Mouse (Mus musculus) embryonic facial prominence, embryonic 14.5 days (tissue): ENCODE data around the gene Gpn2. TPM values are rescaled to one million over a fixed set of nuclear protein-coding genes. Genes with fewer than 3 reads are reported as not detected.

ENCODE experiments used
- ATAC-seq: fragments of 200-750 bp; cut with Nextera tagmentation; 2 replicates; pipeline ENCODE4 v1.8.0; 2017; ENCODE audit warnings: low read depth, moderate number of reproducible peaks, moderate TSS enrichment
- DNase-seq: peaks from one replicate; pipeline ENCODE4 v3.0.0-alpha.2; 2015; ENCODE audit warnings: low spot score
- H3K27ac ChIP-seq: fragments of 300-500 bp; sonication (generic); replicated peaks from 2 replicates; pipeline ENCODE4 v1.5.1; 2014; ENCODE audit warnings: low read depth, mild to moderate bottlenecking, low read length, moderate library complexity
- H3K27me3 ChIP-seq: fragments of 300-500 bp; sonication (generic); replicated peaks from 2 replicates; pipeline ENCODE4 v1.6.1; 2014; ENCODE audit warnings: low read length; ENCODE audit not compliant: control insufficient read depth, insufficient read depth
- H3K36me3 ChIP-seq: fragments of 300-500 bp; sonication (generic); 2 replicates; pipeline ENCODE4 v1.6.1; 2014; ENCODE audit warnings: low read length, mixed read lengths; ENCODE audit not compliant: control insufficient read depth, insufficient read depth
- H3K4me1 ChIP-seq: fragments of 300-500 bp; sonication (generic); 2 replicates; pipeline ENCODE4 v1.6.1; 2014; ENCODE audit warnings: antibody characterized with exemption, low read length; ENCODE audit not compliant: control insufficient read depth, insufficient read depth
- H3K4me2 ChIP-seq: fragments of 300-500 bp; sonication (generic); 2 replicates; pipeline ENCODE4 v1.6.1; 2014; ENCODE audit warnings: low read depth, mild to moderate bottlenecking, low read length, moderate library complexity, mixed read lengths
- H3K4me3 ChIP-seq: fragments of 300-500 bp; sonication (generic); 2 replicates; pipeline ENCODE4 v1.5.1; 2014; ENCODE audit warnings: low read depth, mild to moderate bottlenecking, low read length
- H3K9ac ChIP-seq: fragments of 300-500 bp; sonication (generic); 2 replicates; pipeline ENCODE4 v1.6.1; 2014; ENCODE audit warnings: low read depth, mild to moderate bottlenecking, low read length, moderate library complexity, mixed read lengths
- H3K9me3 ChIP-seq: fragments of 300-500 bp; sonication (generic); 2 replicates; pipeline ENCODE4 v1.6.1; 2016; ENCODE audit warnings: low read length; ENCODE audit not compliant: control insufficient read depth
- WGBS: fragments of 180-500 bp; shearing (Covaris S2); extraction: QIAGEN DNeasy Blood & Tissue Kit; methylation state at CpG from one replicate; pipeline ENCODE4 v1.1.7; 2014; 5-methylcytosine and 5-hydroxymethylcytosine counted together
- polyA plus RNA-seq: library from polyadenylated mRNA; unstranded; fragments of >200 nt; fragmentation: Nextera tagmentation; extraction: Ambion mirVana; gene quantifications from 2 replicates; pipeline ENCODE4 v1.2.1, GENCODE M21; 2014

The Gpn2 gene
- polyA plus RNA-seq, 1 experiment from 2014 or later: 18.8 TPM

DNA sequence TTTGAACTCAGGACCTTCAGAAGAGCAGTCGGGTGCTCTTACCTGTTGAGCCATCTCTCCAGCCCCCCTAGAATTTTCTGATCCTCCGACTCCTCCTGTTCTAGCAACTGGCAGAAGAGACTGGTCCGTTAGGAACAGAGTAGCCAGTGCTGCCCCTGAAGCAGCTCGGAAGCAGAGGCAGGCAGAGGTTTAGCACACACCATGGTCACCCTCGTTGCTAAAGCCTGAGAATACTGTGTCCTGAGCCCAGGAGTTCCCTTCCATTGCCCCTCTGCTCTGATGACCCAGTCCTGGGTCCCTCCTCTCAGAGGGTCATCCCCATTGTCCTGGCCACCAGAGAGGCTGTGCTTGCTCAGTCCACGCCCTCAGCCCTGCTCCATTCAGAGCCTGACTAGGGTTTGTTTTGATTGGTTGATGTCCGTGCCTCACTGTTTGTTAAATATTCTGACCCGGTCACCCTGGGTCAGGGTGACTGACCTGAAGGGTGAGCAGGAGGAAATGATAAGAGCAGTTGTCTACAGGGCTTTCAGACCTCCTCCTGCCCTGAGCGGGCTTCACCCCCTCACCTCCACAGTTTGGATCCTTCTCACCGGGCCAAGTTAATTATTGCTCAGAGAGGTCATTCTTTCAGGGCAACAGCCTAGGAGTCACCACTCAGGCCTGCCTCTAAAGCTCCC, 27.0 kb upstream of the Gpn2 start:
- H3K9me3 ChIP-seq: no peaks in the 10 kb centered on the region
- H3K4me2 ChIP-seq: no peak overlapping the region
- H3K4me3 ChIP-seq: no peak overlapping the region
- DNase-seq (no peak), ATAC-seq (no peak)
- H3K9ac ChIP-seq: no peak overlapping the region
- 30% methylated on average over 10 of the region's 10 CpGs for whole genome bisulfite sequencing
- H3K4me1 ChIP-seq: no peaks in the 10 kb centered on the region
- no peak overlapping the region for H3K27ac ChIP-seq
- no peaks in the 10 kb centered on the region for H3K27me3 ChIP-seq
- no peaks in the 10 kb centered on the region for H3K36me3 ChIP-seq

DNA sequence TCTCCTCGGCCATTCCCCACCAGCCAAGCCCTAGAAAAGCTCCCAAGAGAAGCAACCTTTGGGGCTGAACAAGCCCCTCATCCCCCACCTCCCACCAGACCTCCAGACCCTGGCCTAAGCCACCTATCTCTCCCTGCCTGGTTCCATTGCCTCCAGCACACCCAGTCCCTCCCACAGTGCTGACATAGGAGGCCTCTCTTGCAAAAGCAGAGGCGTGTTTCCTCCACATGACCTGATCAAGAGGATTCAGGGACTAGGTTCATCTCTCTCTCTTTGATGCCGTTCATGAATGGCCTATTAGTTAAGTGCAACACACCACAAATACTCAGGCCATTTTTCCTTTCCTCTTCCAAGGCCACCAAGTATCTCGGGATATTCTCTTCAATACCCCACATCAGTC, 24.3 kb upstream of the Gpn2 start:
- DNase-seq (no peak), ATAC-seq (no peak)
- 60% methylated on average over 4 of the region's 4 CpGs for WGBS

GRCm38 (mm10) chr4:133561622-133562021, 22.5 kb upstream of the Gpn2 start:
- H3K9me3 ChIP-seq: no peaks in the 10 kb centered on the region
- no peak overlapping the region for H3K4me3 ChIP-seq
- H3K27me3 ChIP-seq: no peaks in the 10 kb centered on the region
- no peaks in the 10 kb centered on the region for H3K36me3 ChIP-seq
- no peak overlapping the region for H3K9ac ChIP-seq
- 62% methylated on average over 4 of the region's 4 CpGs for WGBS
- H3K4me1 ChIP-seq: no peaks in the 10 kb centered on the region
- ATAC-seq (no peak), DNase-seq (no peak)
- no peak overlapping the region for H3K27ac ChIP-seq
- no peak overlapping the region for H3K4me2 ChIP-seq

More for the DNA sequence above, 24.3 kb upstream of the Gpn2 start:
- Histone ChIP-seq H3K36me3 (no peaks in the 10 kb centered on the region), H3K27ac (no peak overlapping the region), H3K9me3 (no peaks in the 10 kb centered on the region), H3K9ac (no peak overlapping the region), H3K4me2 (no peak overlapping the region), H3K27me3 (no peaks in the 10 kb centered on the region), H3K4me1 (no peaks in the 10 kb centered on the region), H3K4me3 (no peak overlapping the region)

DNA sequence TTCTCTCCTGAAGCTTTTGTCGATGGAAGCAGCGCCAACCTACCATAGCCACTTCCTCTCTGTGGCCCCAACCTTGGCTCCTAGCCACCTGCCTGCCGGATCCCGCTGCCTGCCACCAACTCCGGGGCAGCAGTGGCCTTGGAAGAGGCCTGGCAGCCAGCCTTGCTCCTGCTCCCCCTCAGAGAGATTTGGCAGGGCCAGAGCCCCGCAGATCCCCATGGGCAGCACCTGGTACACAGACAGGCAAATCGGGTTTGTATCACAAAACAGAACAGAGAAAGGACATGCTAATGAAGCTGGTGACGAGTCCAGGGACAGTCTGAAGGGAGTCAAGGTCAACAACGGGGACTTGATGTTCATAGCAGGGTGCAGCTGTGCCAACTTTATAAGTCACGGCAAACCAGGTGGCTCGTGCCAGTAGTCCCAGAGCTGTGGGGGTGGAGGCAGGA, 21.0 kb upstream of the Gpn2 start:
- Histone ChIP-seq H3K4me1 (no peaks in the 10 kb centered on the region), H3K4me2 (no peak overlapping the region), H3K36me3 (no peaks in the 10 kb centered on the region), H3K4me3 (no peak overlapping the region), H3K27me3 (no peaks in the 10 kb centered on the region), H3K9ac (no peak overlapping the region), H3K9me3 (no peaks in the 10 kb centered on the region), H3K27ac (no peak overlapping the region)
- DNase-seq: no peak
- no peak for ATAC-seq
- 71% methylated on average over 11 of the region's 11 CpGs for WGBS

DNA sequence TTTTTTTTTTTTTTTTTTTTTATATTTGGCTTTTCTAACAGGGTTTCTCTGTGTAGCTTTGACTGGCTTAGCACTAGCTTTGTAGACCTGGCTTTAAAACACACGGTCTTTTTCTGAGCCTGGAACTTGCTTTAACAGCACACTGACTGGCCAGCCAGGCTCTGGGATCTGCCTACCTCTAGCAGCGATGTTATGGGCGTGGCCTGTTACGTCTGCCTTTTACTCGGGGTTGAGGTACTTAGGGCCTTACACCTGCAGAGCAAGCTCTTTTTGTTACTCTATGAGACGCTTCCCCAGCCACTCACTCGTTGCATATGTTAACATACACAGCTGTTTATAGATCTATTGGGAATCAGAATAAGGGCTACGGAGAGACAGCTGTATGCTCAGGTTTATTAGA, 16.9 kb upstream of the Gpn2 start:
- DNase-seq: no peak
- Histone ChIP-seq H3K36me3 (no peaks in the 10 kb centered on the region), H3K4me1 (no peaks in the 10 kb centered on the region), H3K27ac (no peak overlapping the region), H3K4me3 (no peak overlapping the region), H3K9me3 (no peaks in the 10 kb centered on the region), H3K27me3 (no peaks in the 10 kb centered on the region), H3K9ac (no peak overlapping the region), H3K4me2 (no peak overlapping the region)
- ATAC-seq: no peak
- WGBS: 32% methylated on average over 8 of the region's 8 CpGs

DNA sequence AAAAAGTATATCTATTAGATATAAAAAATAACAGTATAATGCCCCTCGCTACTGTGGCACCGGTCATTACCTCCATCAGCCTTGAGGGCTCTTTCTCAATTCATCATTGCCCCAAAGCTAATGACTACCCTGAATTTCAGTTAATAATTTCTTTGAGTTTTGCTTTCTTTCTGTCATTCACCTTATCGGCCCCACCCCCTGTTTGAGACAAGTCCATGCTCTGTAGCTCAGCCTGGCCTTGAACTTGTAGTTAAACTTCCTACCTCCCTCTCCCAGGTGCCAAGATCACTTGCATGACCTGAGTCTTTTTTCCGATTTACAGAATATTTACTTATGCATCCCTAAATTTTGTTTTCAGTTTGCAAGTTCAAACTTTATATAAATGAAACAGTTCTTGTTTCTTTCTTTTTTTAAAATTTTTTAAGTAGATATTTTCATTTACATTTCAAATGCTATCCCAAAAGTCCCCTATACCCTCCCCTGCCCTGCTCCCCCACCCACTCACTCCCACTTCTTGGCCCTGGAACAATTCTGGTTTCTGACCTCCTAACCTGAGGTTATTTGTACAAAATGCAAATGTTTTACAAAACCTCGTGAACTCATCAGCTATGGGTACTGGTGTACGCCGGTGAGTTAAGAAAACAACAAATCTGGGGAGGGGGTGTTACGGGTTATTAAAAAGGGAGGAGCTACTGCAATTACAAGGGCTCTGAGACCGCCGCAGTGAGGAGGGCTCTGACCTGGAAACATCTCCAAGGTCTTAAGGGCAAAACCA, 14.7 kb upstream of the Gpn2 start:
- WGBS: 75% methylated on average over 10 of the region's 10 CpGs
- H3K4me2 ChIP-seq: no peak overlapping the region
- H3K27ac ChIP-seq: no peak overlapping the region
- H3K4me1 ChIP-seq: no peaks in the 10 kb centered on the region
- no peak overlapping the region for H3K9ac ChIP-seq
- no peaks in the 10 kb centered on the region for H3K27me3 ChIP-seq
- ATAC-seq (no peak), DNase-seq (no peak)
- no peaks in the 10 kb centered on the region for H3K36me3 ChIP-seq
- no peak overlapping the region for H3K4me3 ChIP-seq
- no peaks in the 10 kb centered on the region for H3K9me3 ChIP-seq

DNA sequence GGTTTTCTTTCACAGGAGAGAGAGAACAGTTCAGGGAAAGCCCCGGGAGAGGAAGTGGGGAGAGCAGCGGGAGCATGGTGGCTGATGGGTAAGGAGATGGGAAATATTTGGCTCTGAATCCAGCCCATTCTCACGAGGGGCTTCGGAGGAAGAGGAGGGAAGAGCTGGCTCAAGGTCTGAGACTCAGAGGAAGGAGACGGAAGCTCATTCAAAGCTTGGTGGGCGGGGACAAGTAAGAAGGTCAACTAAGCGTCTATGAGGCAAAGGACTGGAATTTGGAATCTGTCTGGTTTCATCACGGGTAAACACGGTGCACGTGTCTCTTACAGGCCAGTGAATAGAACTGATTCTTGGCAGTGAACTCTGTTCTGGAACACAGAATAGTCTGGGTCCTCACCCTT, 14.1 kb upstream of the Gpn2 start:
- Histone ChIP-seq H3K27me3 (no peaks in the 10 kb centered on the region), H3K4me3 (no peak overlapping the region), H3K9me3 (no peaks in the 10 kb centered on the region), H3K9ac (no peak overlapping the region), H3K4me2 (no peak overlapping the region), H3K36me3 (no peaks in the 10 kb centered on the region), H3K4me1 (peaks cover 1% of the 10 kb centered on the region; the same call in 1 of the 2 replicates), H3K27ac (no peak overlapping the region)
- ATAC-seq (no peak), DNase-seq (no peak)
- WGBS: 51% methylated on average over 10 of the region's 10 CpGs

DNA sequence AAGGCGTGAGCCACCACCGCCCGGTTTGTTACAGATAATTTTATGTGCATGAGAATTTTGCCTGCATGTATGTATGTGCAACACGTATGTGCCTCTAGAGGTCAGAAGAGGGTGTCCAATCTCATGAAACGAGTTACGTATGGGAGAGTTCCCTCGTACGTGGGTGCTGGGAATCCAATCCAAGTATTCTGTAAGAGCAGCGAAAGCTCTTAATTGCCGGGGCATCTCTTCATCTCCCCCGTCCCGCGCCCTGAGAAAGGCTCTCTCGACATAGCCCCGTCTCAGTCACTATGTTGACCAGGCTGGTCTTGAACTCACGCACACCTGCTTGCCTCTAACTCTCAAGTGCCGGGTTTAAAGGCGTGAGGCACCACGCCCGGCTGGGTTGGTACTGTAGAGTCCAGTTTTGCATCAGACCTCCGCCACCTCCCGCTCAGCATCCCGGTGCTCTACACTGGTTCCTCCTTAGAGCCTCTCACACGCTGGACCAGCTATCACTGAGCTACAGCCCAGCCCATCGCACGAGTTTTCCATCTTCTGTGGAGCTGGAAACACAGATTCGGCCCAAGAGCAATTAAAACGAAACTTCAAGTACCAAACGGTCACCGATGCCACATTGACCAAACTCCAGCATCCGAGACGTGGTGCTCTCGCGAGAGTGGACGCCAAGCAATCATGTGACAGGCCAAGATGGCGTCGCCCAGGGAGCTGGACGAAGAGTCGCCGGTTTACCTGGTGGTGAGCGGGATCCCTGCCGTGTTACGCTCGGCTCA, 9.9 kb upstream of the Gpn2 start, which contains the start of gene Gpatch3:
Gpatch3 (plus strand) TSS at position 676 of the 773 bp plus-strand sequence.
- peak; percentile 92 for ATAC-seq
- H3K4me1 ChIP-seq: peaks cover 7% of the 10 kb centered on the region; the same call in 1 of the 2 replicates
- H3K4me3 ChIP-seq: peak within 1 kb of the TSS; percentile 98
- peaks cover 15% of the 10 kb centered on the region for H3K36me3 ChIP-seq
- no peaks in the 10 kb centered on the region for H3K27me3 ChIP-seq
- peak; percentile 97 for DNase-seq
- peak within 1 kb of the TSS; percentile 91 for H3K27ac ChIP-seq
- WGBS: 6% methylated on average over 44 of the region's 44 CpGs
- H3K4me2 ChIP-seq: peak within 1 kb of the TSS; percentile 95
- H3K9me3 ChIP-seq: no peaks in the 10 kb centered on the region
- H3K9ac ChIP-seq: peak within 1 kb of the TSS; percentile 87
